Mouse (Mus musculus) c-Kit-positive CD71-positive TER-119-positive erythroid progenitor cells, embryonic 14.5 days (primary cell): ENCODE measurements around the gene Efna2.

Source experiments
- DNase-seq: peaks from one replicate; pipeline ENCODE4 v3.0.0-alpha.2; 2013; ENCODE audit warnings: low spot score

Gene Efna2

DNA sequence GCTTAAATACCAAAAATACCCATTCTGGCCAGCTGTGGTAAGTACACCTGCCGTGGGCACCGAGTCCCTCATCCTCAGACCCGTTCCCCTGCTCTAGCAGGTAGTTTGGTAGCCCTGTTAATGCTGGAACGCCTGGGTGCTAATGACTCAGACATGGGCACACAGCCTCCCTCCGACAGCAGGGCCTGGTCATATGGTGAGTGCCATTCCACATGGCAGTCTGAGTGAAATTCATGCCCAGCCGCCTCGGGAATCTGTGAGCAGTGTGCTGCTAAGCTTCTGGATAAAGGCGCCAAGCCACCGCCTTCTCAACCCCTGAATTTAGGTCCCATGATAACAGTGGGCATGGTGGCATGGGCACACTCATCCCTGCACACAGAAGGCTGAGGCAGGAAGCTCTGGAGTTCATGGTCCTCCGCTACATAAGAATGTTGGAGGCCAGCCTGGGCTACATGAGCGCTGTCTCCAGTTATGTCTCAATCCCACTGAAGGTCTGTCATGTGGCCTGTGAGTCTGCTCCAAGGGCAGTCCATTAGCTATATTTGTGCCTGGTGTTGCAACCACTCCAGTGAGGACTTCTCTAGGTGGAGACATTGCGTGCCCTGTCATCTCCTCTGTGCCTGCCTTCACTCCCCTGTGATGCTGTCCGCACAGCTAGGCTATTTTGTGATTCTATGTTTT lies 57.0 kb downstream of the Efna2 start:
- DNase-seq, result no peak

- no peak for DNase-seq
Measured at GRCm38 (mm10) chr10:80237020-80237419, 57.7 kb downstream of the Efna2 start.

- DNase-seq, result no peak
Measured at GRCm38 (mm10) chr10:80238306-80238705, 59.0 kb downstream of the Efna2 start.
